Mouse (Mus musculus): ENCODE measurements around the gene Bag3. TPM values are rescaled to one million over a fixed set of nuclear protein-coding genes. Genes with fewer than 3 reads are reported as not detected.
"Not testable (repeated sequence)": the region's sequence is repeated elsewhere in the genome, so short reads cannot be mapped to it uniquely, and the experiment has no call there.

The Bag3 gene
- total RNA-seq, 2 experiments from 2014 or later: 298 to 330 TPM

- no peak for DNase-seq
Measured at GRCm38 (mm10) chr7:128567561-128568244, 44.3 kb downstream of the Bag3 start.

GRCm38 (mm10) chr7:128569429-128569828, 46.0 kb downstream of the Bag3 start:
- DNase-seq: not testable (repeated sequence)

- no peak for DNase-seq
Measured at GRCm38 (mm10) chr7:128569987-128570656, 46.7 kb downstream of the Bag3 start.

DNA sequence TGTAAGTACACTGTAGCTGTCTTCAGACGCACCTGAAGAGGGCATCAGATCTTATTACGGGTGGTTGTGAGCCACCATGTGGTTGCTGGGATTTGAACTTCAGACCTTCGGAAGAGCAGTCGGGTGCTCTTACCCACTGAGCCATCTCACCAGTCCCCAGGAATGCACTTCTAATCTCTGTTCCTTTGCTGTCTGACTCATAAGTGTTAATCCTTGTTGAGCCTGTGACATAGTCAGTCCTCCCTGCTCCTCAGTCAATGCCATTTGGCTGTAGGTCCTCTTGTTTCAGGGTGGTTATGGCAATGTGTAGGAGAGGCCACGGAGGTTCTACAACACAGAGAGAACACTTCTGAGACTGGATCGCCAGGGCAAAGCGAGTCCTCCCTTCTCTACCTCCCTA, 47.2 kb downstream of the Bag3 start:
- not testable (repeated sequence) for DNase-seq

- no peak for DNase-seq
Measured at GRCm38 (mm10) chr7:128572030-128572429, 48.6 kb downstream of the Bag3 start.

DNA sequence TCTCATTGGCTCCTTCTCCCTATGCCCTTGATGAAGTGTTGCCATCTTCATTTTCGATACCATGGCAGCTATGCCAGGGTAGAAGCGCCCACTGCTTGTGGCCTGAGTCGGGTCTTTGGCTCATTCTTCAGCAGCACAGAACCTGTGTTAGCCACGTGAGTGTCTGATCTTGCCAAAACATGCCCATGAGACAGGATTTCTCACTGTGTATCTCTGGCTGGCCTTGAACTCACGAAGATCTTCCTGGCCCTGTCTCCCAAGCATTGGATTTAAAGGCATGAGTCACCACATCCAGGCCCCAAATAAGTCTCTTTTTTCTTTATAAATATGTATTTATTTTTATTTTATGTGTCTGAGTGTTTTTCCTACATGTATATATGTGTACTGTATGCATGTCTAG, 51.8 kb downstream of the Bag3 start:
- DNase-seq: no peak

DNA sequence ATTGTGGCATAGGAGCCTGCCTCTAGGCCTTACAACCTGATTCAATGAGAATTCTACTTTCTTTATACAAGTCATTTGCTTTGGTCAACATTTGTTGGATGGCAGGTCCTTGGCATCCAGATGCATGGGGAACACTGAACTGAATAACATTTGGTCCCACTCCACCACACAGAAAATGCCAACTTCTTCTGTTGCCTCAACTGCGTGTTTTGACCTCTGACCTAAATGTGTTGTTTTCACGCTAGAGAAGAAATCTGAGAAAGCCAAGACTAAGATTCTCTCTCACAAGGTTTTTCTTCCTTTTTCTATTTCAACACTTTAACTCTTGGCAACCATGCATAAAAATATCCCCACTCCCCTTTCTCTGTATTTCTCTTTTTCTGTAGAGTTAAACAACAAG, 52.4 kb downstream of the Bag3 start:
- no peak for DNase-seq

- DNase-seq: no peak
Measured at GRCm38 (mm10) chr7:128577607-128578006, 54.2 kb downstream of the Bag3 start.

GRCm38 (mm10) chr7:128578199-128578945, 55.0 kb downstream of the Bag3 start:
- DNase-seq: no peak

DNA sequence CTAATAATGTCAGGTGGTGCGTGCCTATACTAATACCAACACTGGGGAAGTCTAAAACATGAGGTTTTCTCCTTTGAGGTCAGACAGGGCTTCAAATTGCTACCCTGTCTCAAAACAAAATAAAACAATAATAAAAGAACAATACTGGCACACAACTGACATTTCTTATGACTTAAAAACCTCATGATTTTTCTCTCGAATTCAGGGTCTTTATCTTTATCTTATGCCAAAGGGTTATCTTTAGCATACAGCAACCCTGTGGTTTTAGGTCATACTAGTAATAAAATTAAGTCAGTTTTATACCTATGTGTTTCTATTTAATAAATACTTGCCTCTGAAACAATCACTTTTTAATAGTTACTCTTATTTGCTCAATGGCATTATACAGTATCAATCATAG, 56.0 kb downstream of the Bag3 start:
- DNase-seq: no peak

GRCm38 (mm10) chr7:128580318-128580717, 56.9 kb downstream of the Bag3 start:
- no peak for DNase-seq

DNA sequence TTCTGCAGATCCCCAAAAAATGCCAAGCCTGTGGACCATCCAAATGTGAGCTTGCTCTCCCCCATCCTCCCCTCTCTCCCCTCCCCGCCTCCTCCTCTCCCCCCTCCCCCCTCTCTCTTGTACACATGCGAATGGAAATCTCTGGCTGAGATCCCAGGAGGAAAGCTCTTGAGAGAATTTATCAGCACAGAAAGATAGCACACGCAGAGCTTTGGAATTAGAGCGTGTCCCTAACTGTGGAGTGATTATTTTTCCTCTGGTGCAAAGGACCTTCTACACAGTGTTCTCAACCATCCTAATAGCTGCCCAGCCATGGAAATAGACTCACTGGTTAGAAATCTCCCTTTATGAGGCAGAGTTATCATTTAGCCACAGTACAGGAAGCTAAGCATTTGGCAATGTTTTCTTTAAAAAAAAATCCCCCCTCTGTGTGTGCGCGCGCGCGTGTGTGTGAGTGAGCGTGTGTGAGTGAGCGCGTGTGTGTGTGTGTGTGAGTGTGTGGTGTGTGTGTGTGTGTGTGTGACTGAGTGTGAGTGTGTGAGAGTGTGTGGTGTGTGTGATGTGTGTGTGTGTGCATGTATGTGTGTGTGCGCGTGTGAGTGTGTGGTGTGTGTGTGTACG, 58.6 kb downstream of the Bag3 start:
- DNase-seq: peak; percentile 28 to 37

DNA sequence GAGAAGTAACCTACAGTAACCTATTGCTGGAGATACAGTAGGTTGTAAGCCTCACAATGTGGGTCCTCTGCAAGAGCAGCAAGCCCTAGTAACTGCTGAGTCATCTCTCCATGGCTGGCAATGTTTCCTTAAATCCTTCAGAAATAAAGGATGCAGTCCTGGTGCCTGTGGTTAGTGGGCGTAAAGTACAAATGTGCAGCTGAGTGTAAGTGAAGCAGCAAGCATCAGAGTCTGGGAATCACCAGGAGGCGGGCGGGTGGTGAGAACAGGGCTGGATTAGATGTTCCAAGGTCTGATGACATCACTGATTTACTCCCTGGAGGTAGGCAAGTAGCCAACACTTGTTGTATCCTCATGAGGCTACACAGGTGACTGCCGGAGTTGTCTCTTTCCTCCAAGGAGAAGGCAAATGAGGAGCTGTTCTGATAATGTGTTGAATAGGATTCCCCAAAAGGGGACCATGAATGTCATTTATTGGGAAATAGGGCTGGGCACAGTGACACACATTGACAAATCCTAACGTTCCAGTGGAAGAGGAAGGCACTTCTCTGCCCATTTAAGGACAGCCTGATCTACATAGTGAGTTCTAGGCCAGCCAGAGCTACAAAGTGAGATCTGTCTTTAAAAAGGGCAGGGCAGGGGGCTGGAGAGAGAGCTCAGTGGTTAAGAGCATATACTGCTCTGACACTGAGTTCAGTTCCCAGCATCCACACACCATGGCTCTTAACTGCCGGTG, 60.0 kb downstream of the Bag3 start:
- peak; percentile 16 to 20 for DNase-seq

- no peak for DNase-seq
Measured at GRCm38 (mm10) chr7:128587334-128587933, 64.0 kb downstream of the Bag3 start.

GRCm38 (mm10) chr7:128591345-128592084, 68.1 kb downstream of the Bag3 start:
- peak; percentile 40 to 53 for DNase-seq

- DNase-seq: peak; percentile 66 to 71
Measured at GRCm38 (mm10) chr7:128592118-128592935, 68.9 kb downstream of the Bag3 start.

- DNase-seq: peak in 1 of 2 experiments; percentile 21
Measured at GRCm38 (mm10) chr7:128592936-128593241, 69.5 kb downstream of the Bag3 start.

DNA sequence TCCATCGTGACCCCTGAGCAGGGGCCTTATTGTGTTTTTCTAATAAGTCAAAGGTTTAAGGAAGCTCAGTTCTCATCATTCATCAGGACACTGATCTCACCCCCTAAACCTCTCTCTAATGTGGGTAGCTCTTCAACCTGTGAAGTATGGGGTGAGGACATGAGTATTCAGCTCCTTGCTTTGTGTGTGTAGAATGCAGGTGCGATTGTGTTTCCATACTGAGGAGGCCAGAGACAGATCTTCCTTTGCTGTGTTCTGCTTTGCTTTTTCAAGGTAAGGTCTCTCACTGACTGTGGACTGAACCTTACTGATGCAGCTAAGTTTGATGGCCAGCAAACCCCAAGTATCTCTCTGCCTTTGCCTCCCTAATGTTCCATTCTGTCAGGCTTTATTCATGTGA, 72.9 kb downstream of the Bag3 start:
- no peak for DNase-seq

All from heart, adult 18-20 months (tissue).